Mouse (Mus musculus) lung, postnatal 25 days (tissue): ENCODE data around the gene Emc10.

ENCODE experiments used
- DNase-seq: peaks from one replicate; pipeline ENCODE4 v3.0.0; 2022; ENCODE audit warnings: low spot score

Gene Emc10

DNA sequence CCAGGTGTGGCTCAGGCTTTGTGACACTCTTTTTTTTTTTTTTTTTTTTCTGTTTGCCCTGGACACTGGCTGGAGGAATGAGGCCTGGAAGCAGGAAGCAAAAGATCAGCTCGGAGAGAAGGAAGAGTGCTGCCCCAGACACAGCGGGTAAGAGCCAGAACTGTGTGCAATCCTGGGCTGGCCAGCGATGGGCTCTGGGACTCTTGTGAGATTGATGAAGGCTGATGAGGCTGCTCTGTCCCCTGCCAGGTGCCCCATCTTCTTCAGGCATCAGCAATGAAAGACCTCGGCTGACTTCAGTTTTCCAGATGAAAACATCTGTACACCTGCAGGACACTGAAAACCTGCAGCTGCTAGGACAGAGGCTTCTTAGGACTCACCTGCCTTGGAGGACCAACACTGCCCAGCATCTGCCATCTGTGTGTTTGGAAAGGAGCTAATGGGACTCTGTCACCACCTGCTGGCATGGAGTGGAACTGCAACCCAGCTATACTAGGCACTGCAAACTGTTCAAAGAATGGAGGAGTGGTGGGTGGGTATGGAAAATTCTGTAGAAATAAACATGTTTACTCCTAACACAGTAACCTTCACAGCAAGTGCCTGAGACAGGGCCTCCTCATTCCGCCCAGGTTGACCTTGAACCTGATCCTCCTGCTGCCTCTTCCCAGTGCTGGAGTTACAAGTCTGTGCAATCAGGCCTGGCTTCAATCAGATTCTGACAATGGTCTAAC is 11.3 kb downstream of the Emc10 start:
- peak; percentile 68 for DNase-seq

DNA sequence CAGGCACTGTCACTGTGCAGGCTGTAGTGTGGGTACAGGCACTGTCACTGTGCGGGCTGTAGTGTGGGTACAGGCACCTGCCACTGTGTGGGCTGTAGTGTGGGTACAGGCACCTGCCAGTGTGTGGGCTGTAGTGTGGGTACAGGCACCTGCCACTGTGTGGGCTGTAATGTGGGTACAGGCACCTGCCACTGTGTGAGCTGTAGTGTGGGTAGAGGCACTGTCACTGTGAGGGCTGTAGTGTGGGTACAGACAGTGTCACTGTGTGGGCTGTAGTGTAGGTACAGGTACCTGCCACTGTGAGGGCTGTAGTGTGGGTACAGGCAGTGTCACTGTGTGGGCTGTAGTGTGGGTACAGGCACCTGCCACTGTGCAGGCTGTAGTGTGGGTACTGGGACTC is 12.2 kb downstream of the Emc10 start:
- DNase-seq: no peak

- DNase-seq: no peak
Measured at GRCm38 (mm10) chr7:44482836-44483435, 13.4 kb downstream of the Emc10 start.

GRCm38 (mm10) chr7:44475046-44475614 is 21.2 kb downstream of the Emc10 start:
- no peak for DNase-seq

DNA sequence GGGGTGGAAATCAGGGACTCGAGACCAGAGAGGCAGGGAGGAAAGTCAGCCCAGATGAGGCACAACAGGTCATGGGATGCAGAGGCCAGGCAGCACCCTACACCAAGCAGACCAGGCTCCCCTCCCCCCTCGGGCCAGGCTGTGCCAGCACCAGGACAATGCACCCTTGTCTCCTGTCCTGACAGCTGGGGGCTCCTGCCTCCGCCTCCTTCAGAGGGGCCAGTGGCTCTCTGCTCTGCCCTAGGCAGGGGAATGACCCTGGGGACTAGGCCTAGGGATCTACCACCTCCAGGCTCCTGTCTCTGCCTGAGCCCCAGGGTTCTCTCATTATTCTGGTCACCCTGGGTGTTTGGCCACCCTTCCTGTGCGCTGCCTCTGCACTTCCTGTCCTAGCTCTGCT is 21.9 kb downstream of the Emc10 start:
- no peak for DNase-seq

GRCm38 (mm10) chr7:44472961-44473646 is 23.2 kb downstream of the Emc10 start:
- peak; percentile 23 for DNase-seq

DNA sequence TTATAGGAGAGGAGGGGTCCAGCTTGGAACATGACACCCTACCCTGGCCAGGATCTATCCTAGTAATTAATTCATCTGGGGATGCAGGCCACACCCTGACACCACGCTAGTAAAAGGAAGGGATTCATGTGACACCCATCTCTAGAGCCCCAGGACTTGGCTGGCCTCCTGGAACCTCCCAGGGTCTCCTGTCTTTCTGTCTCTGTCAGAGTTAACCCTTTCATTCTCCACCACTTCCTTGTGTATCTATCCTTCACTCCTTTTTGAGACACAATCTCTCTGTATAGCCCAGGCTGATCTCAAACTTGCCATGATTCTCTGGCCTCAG is 23.8 kb downstream of the Emc10 start:
- no peak for DNase-seq

GRCm38 (mm10) chr7:44471880-44472557 is 24.3 kb downstream of the Emc10 start:
- no peak for DNase-seq

- DNase-seq: no peak
Measured at GRCm38 (mm10) chr7:44470696-44471612, 25.4 kb downstream of the Emc10 start.

- DNase-seq: no peak
Measured at GRCm38 (mm10) chr7:44469677-44470675, 26.4 kb downstream of the Emc10 start.

GRCm38 (mm10) chr7:44468644-44469285 is 27.6 kb downstream of the Emc10 start:
- DNase-seq: no peak

GRCm38 (mm10) chr7:44467811-44468411 is 28.4 kb downstream of the Emc10 start, which contains the start of gene Josd2:
Gene Josd2 (plus strand): TSS chr7:44467980.
- peak; percentile 98 for DNase-seq

DNA sequence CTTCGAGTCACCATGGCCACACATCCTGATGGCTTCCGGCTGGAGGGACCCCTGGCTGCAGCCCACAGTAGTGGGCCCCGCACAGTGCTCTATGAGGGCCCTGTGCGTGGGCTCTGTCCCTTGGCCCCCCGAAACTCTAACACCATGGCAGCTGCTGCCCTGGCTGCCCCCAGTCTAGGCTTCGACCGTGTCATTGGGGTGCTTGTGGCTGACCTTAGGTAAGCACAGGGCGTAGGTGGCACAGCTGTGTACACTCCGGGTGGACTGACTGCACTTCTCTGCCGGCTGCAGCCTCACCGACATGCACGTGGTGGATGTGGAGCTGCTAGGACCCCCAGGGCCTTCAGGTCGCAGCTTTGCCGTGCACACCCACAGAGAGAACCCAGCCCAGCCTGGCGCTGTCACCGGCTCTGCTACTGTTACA is 29.4 kb downstream of the Emc10 start:
- DNase-seq: no peak

DNA sequence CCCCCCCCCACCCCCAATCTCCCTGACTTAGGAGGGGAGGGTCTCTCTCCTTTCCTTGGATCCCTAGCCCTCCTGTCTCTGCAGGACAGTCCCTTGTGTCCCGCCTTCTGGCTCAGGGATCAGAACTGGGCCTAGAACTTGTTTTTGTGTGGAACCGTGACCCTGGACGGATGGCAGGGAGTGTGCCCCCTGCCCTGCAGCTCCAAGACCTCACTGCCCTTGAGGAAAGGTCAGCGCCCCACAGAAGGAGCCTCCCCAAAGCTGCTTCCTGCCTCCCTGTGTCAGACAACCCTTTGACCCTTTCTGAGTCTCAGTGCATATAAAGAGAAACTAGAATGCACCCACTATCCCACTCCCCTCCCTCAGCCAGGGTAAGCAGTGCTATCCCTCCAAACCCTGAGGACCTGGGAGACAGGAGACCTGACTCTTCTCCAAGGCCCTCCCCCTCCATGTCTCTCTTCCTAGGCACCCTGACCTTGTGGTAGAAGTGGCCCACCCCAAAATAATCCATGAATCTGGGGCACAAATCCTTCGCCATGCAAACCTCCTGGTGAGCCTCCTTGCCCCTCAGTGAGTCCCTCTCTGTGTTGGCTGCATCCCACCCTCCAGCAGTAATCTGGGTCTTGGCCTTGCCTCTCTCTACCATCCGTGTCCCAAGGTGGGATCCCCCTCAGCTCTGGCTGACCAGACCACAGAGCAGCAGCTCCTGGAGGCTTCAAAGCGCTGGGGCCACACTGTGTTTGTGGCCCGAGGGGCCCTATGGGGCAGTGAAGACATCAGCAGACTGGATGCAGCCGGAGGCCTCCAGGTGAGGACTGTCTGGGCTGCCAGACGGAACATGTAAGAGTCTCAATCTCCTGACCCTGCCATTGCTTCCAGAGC is 30.1 kb downstream of the Emc10 start:
- no peak for DNase-seq

DNA sequence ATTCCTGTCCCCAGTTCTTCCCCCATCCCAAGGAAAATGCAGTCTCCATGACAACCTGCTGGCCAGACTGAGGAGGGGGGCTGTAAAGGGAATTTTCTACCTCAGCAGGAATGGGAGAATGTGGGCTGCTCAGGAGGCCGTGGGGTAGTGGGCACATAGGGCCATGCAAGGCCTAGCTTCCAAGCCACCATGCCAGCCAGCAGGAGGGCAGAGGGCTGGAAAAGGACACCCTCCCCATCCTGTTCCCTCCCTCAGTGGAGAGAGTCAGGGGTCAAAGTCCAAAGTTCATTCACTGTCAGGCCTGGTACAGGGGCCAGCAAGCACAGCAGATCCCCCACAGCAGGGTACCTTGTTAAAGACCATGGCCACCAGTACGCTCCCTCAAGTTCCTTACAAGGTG is 31.2 kb downstream of the Emc10 start, which contains the start of gene Aspdh:
Gene Aspdh (plus strand): TSS at position 281 of the 400 bp plus-strand sequence.
- DNase-seq: no peak

DNA sequence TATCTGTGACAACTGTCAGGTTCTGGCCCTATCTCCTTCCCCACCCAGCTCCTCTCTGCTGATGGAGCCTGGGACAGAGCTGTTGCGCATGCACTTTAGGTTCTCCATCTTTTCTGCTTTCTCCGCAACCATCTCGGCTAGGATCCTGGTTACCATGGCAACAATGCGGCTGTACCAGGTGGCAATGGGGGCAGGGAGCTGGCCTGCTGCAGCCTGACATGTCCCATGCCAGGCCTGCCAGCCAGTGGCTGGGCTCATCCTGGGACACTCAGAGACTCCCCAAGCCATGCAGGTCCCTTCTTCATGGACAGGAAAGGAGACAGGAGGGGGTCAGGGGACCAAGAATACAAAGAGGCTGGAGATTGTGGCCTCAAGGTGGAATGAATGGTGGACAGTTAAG is 31.8 kb downstream of the Emc10 start:
- no peak for DNase-seq

GRCm38 (mm10) chr7:44463556-44464225 is 32.6 kb downstream of the Emc10 start:
- DNase-seq: no peak
